In genomic region chr15:86590896-86591295, GRCm38 (mm10) we compare ENCODE assay signal across 18 mouse cellular contexts.
DNase-seq lines count a peak whose midpoint lies in the region; ATAC-seq and TF ChIP-seq lines count a peak whose summit lies in the region.
"Had no signal": no experiment of that assay in that cellular context is flagged by ENCODE, and none has a peak within 500 bp of the region (broad histone marks: within the 10 kb centered on the region; RNA-seq: fewer than 3 reads in every experiment).

No protein-coding gene starts in this region.

- no peak for TF ChIP-seq EP300 in stomach, postnatal 0 days (optimal IDR thresholded peaks at IDR 0.05)

- no peaks in the 10 kb centered on the region for H3K36me3 ChIP-seq in forebrain, postnatal 0 days (ENCODE audit: insufficient read depth)
- H3K36me3 ChIP-seq in forebrain, embryonic 16.5 days (ENCODE audit: control insufficient read depth, insufficient read depth): no peaks in the 10 kb centered on the region
- no peaks in the 10 kb centered on the region for H3K36me3 ChIP-seq in kidney, postnatal 0 days (ENCODE audit: insufficient read depth, low read length)
- H3K36me3 ChIP-seq in midbrain, embryonic 11.5 days (ENCODE audit: control insufficient read depth, insufficient read depth, low read length): no peaks in the 10 kb centered on the region
- H3K36me3 ChIP-seq in midbrain, embryonic 10.5 days: no peaks in the 10 kb centered on the region
- no peaks in the 10 kb centered on the region for H3K36me3 ChIP-seq in stomach, postnatal 0 days (ENCODE audit: control insufficient read depth, insufficient read depth, low read length)
- H3K36me3 ChIP-seq: intestine, embryonic 15.5 days; limb, embryonic 15.5 days; stomach, embryonic 15.5 days had no signal

- TF ChIP-seq CTCF in forebrain, postnatal 0 days (IDR thresholded peaks at IDR 0.05; ENCODE audit: low read depth): peak; percentile 33
- peak; percentile 39; the same call in 1 of the 2 replicates for TF ChIP-seq CTCF in kidney, postnatal 0 days (IDR thresholded peaks at IDR 0.05; ENCODE audit: low read depth)
- peak; percentile 45 for TF ChIP-seq CTCF in stomach, postnatal 0 days (IDR thresholded peaks at IDR 0.05; ENCODE audit: low read depth)

- no peaks in the 10 kb centered on the region for H3K4me1 ChIP-seq in forebrain, postnatal 0 days (ENCODE audit: insufficient read depth)
- H3K4me1 ChIP-seq in forebrain, embryonic 16.5 days (replicated peaks; ENCODE audit: control insufficient read depth, insufficient read depth, low read length): no peaks in the 10 kb centered on the region
- H3K4me1 ChIP-seq in kidney, postnatal 0 days (replicated peaks; ENCODE audit: insufficient read depth, low read length): no peaks in the 10 kb centered on the region
- H3K4me1 ChIP-seq in midbrain, embryonic 11.5 days (ENCODE audit: control insufficient read depth, insufficient read depth, low read length): no peaks in the 10 kb centered on the region
- H3K4me1 ChIP-seq in midbrain, embryonic 10.5 days: peaks cover 14% of the 10 kb centered on the region
- no peaks in the 10 kb centered on the region for H3K4me1 ChIP-seq in stomach, postnatal 0 days (replicated peaks; ENCODE audit: control insufficient read depth, insufficient read depth)
- H3K4me1 ChIP-seq: forebrain, embryonic 13.5 days; intestine, embryonic 15.5 days; stomach, embryonic 15.5 days had no signal

- no peak overlapping the region for H3K4me3 ChIP-seq in forebrain, postnatal 0 days (ENCODE audit: low read depth, low read length)
- H3K4me3 ChIP-seq in forebrain, embryonic 16.5 days (replicated peaks; ENCODE audit: low read length): no peak overlapping the region
- H3K4me3 ChIP-seq in kidney, postnatal 0 days (replicated peaks; ENCODE audit: low read depth, low read length): no peak overlapping the region
- no peak overlapping the region for H3K4me3 ChIP-seq in midbrain, embryonic 11.5 days (ENCODE audit: low read depth, low read length)
- no peak overlapping the region for H3K4me3 ChIP-seq in midbrain, embryonic 10.5 days
- H3K4me3 ChIP-seq in stomach, postnatal 0 days (ENCODE audit: low read depth, low read length): no peak overlapping the region
- H3K4me3 ChIP-seq: forebrain, embryonic 13.5 days; gastrocnemius, adult 2 months; intestine, embryonic 15.5 days; limb, embryonic 15.5 days; stomach, embryonic 15.5 days had no signal

- no peaks in the 10 kb centered on the region for H3K27me3 ChIP-seq in forebrain, postnatal 0 days (ENCODE audit: insufficient read depth, low read length)
- H3K27me3 ChIP-seq in forebrain, embryonic 16.5 days (replicated peaks; ENCODE audit: control insufficient read depth, insufficient read depth, low read length): no peaks in the 10 kb centered on the region
- no peaks in the 10 kb centered on the region for H3K27me3 ChIP-seq in kidney, postnatal 0 days (ENCODE audit: insufficient read depth, low read length)
- no peaks in the 10 kb centered on the region for H3K27me3 ChIP-seq in midbrain, embryonic 11.5 days (ENCODE audit: control insufficient read depth, insufficient read depth, low read length)
- H3K27me3 ChIP-seq in midbrain, embryonic 10.5 days (ENCODE audit: low read depth, poor library complexity, severe bottlenecking): peaks cover 13% of the 10 kb centered on the region; the same call in 1 of the 2 replicates
- H3K27me3 ChIP-seq in stomach, postnatal 0 days (ENCODE audit: control insufficient read depth, insufficient read depth, low read length): no peaks in the 10 kb centered on the region
- H3K27me3 ChIP-seq: forebrain, embryonic 13.5 days; intestine, embryonic 15.5 days; limb, embryonic 15.5 days; stomach, embryonic 15.5 days had no signal

- no peak for ATAC-seq in forebrain, postnatal 0 days
- ATAC-seq in forebrain, embryonic 16.5 days: no peak
- no peak for ATAC-seq in kidney, postnatal 0 days (replicated peaks; ENCODE audit: low FRiP score, low read depth)
- no peak for ATAC-seq in midbrain, embryonic 11.5 days (ENCODE audit: low FRiP score)
- no peak for ATAC-seq in stomach, postnatal 0 days (ENCODE audit: low FRiP score, low TSS enrichment)
- ATAC-seq: forebrain, embryonic 13.5 days; intestine, embryonic 15.5 days had no signal

- H3K27ac ChIP-seq in forebrain, postnatal 0 days (ENCODE audit: low read depth, low read length): no peak overlapping the region
- no peak overlapping the region for H3K27ac ChIP-seq in forebrain, embryonic 16.5 days (ENCODE audit: low read length)
- H3K27ac ChIP-seq in kidney, postnatal 0 days: no peak overlapping the region
- H3K27ac ChIP-seq in midbrain, embryonic 11.5 days (ENCODE audit: low read depth, low read length): no peak overlapping the region
- no peak overlapping the region for H3K27ac ChIP-seq in midbrain, embryonic 10.5 days (replicated peaks)
- H3K27ac ChIP-seq in stomach, postnatal 0 days (replicated peaks): no peak overlapping the region
- H3K27ac ChIP-seq: forebrain, embryonic 13.5 days; gastrocnemius, adult 2 months; intestine, embryonic 15.5 days; limb, embryonic 15.5 days; stomach, embryonic 15.5 days had no signal

- H3K9ac ChIP-seq in forebrain, postnatal 0 days: no peak overlapping the region
- H3K9ac ChIP-seq in forebrain, embryonic 16.5 days (replicated peaks; ENCODE audit: low read depth, low read length): no peak overlapping the region
- no peak overlapping the region for H3K9ac ChIP-seq in kidney, postnatal 0 days (ENCODE audit: low read depth, low read length)
- no peak overlapping the region for H3K9ac ChIP-seq in midbrain, embryonic 11.5 days (ENCODE audit: low read length)
- no peak overlapping the region for H3K9ac ChIP-seq in stomach, postnatal 0 days (ENCODE audit: low read length)
- H3K9ac ChIP-seq: forebrain, embryonic 13.5 days; intestine, embryonic 15.5 days; limb, embryonic 15.5 days; stomach, embryonic 15.5 days had no signal

- no peak for DNase-seq in forebrain, postnatal 0 days
- DNase-seq in kidney, postnatal 0 days (ENCODE audit: low spot score): no peak
- no peak for DNase-seq in kidney, postnatal 14 days
- peak; percentile 81 for DNase-seq in midbrain, embryonic 11.5 days (ENCODE audit: low spot score, missing footprints)
- no peak for DNase-seq in midbrain, embryonic 10.5 days (ENCODE audit: low spot score)
- DNase-seq in stomach, postnatal 0 days (ENCODE audit: low spot score): no peak
- no peak for DNase-seq in frontal cortex, postnatal 14 days (ENCODE audit: low spot score in 2 of 2)
- DNase-seq: B cell, adult 2 months; cerebellum, adult 9-10 months; kidney, postnatal 10 days; lung, adult 2 months; spleen, adult 18-20 months had no signal

- H3K4me2 ChIP-seq in forebrain, postnatal 0 days (ENCODE audit: low read depth): no peak overlapping the region
- H3K4me2 ChIP-seq in forebrain, embryonic 16.5 days (ENCODE audit: low read length): no peak overlapping the region
- H3K4me2 ChIP-seq in kidney, postnatal 0 days (ENCODE audit: low read length): no peak overlapping the region
- no peak overlapping the region for H3K4me2 ChIP-seq in midbrain, embryonic 11.5 days
- no peak overlapping the region for H3K4me2 ChIP-seq in stomach, postnatal 0 days (replicated peaks; ENCODE audit: low read depth)
- H3K4me2 ChIP-seq: forebrain, embryonic 13.5 days; intestine, embryonic 15.5 days; limb, embryonic 15.5 days; stomach, embryonic 15.5 days had no signal

- 87% methylated on average over 5 of the region's 5 CpGs for WGBS in forebrain, postnatal 0 days
- 82% methylated on average over 5 of the region's 5 CpGs for WGBS in forebrain, embryonic 16.5 days
- 71% methylated on average over 5 of the region's 5 CpGs for WGBS in kidney, postnatal 0 days
- 78% methylated on average over 5 of the region's 5 CpGs for WGBS in midbrain, embryonic 11.5 days
- WGBS in midbrain, embryonic 10.5 days: 79% methylated on average over 5 of the region's 5 CpGs
- WGBS in stomach, postnatal 0 days: 70% methylated on average over 5 of the region's 5 CpGs

- no peaks in the 10 kb centered on the region for H3K9me3 ChIP-seq in forebrain, postnatal 0 days (ENCODE audit: low read length)
- no peaks in the 10 kb centered on the region for H3K9me3 ChIP-seq in forebrain, embryonic 16.5 days (ENCODE audit: control insufficient read depth, low read length)
- no peaks in the 10 kb centered on the region for H3K9me3 ChIP-seq in kidney, postnatal 0 days (replicated peaks; ENCODE audit: low read length)
- H3K9me3 ChIP-seq in midbrain, embryonic 11.5 days (ENCODE audit: control insufficient read depth, low read length): no peaks in the 10 kb centered on the region
- H3K9me3 ChIP-seq in midbrain, embryonic 10.5 days (replicated peaks): no peaks in the 10 kb centered on the region
- H3K9me3 ChIP-seq in stomach, postnatal 0 days (ENCODE audit: control insufficient read depth, low read length): no peaks in the 10 kb centered on the region
- H3K9me3 ChIP-seq: forebrain, embryonic 13.5 days; intestine, embryonic 15.5 days; limb, embryonic 15.5 days; stomach, embryonic 15.5 days had no signal
